Mouse (Mus musculus) cortical plate, adult 2 months (tissue): ENCODE data around the gene Rhbdf2.

Experiments used
- CTCF ChIP-seq: fragments of 200-500 bp; IDR thresholded peaks from 2 replicates; pipeline ENCODE4 v1.5.1; 2011; ENCODE audit warnings: mild to moderate bottlenecking, control low read depth, low read length; ENCODE audit not compliant: insufficient read depth; ENCODE audit errors: extremely low read depth
- POLR2A ChIP-seq: fragments of 200-500 bp; IDR thresholded peaks from 2 replicates; pipeline ENCODE4 v1.6.1; 2011; ENCODE audit warnings: mild to moderate bottlenecking, low read length, control low read depth; ENCODE audit not compliant: insufficient read depth; ENCODE audit errors: extremely low read depth

- TF ChIP-seq POLR2A (no peak), CTCF (no peak)
Observed at GRCm38 (mm10) chr11:116673410-116673809, 46.6 kb upstream of the Rhbdf2 start.
